16 mouse cellular contexts compared by ENCODE assay signal in genomic region chr17:34325436-34325835, GRCm38 (mm10). TPM values are rescaled to one million over a fixed set of nuclear protein-coding genes. Genes with fewer than 3 reads are reported as not detected.
DNase-seq lines count a peak whose midpoint lies in the region; TF ChIP-seq lines count a peak whose summit lies in the region.
"Had no signal": no experiment of that assay in that cellular context is flagged by ENCODE, and none has a peak within 500 bp of the region (broad histone marks: within the 10 kb centered on the region; RNA-seq: fewer than 3 reads in every experiment).

TSS of gene H2-Eb2 (plus strand) at chr17:34325665.

- DNase-seq in cerebellum, postnatal 10 days: peak; percentile 26 to 44
- no peak for DNase-seq in cerebellum, postnatal 4 days (ENCODE audit: low spot score in 2 of 2)
- peak; percentile 18 for DNase-seq in thymus, adult 2 months
- no peak for DNase-seq in thymus, postnatal 25 days
- DNase-seq in spleen, adult 12 weeks (ENCODE audit: low spot score): peak; percentile 48
- DNase-seq in frontal cortex, adult 2 months (ENCODE audit: extremely low spot score in 1 of 2, low spot score in 1 of 2): no peak
- DNase-seq in urinary bladder, postnatal 4 days (ENCODE audit: low spot score in 2 of 2): no peak
- no peak for DNase-seq in neural tube, embryonic 10.5 days (ENCODE audit: extremely low spot score, low spot score)
- DNase-seq: adrenal gland, adult 8-10 months; cerebellum, adult 2 months; gastrocnemius, postnatal 10 days; kidney, postnatal 10 days had no signal

- WGBS in thymus, adult 2 months: 79% methylated on average over 4 of the region's 4 CpGs

- TF ChIP-seq POLR2A in thymus, adult 2 months (IDR thresholded peaks at IDR 0.05; ENCODE audit: control insufficient read depth, extremely low read depth, insufficient read depth, low read length, poor library complexity): no peak

- H3K4me1 ChIP-seq in thymus, adult 2 months (replicated peaks; ENCODE audit: control insufficient read depth, insufficient read depth, low read length): peaks cover 7% of the 10 kb centered on the region
- H3K4me1 ChIP-seq: embryonic facial prominence, embryonic 13.5 days; forebrain, embryonic 12.5 days; limb, embryonic 13.5 days had no signal

- H3K27me3 ChIP-seq in thymus, adult 2 months (ENCODE audit: control insufficient read depth, insufficient read depth, low read length): no peaks in the 10 kb centered on the region
- H3K27me3 ChIP-seq: embryonic facial prominence, embryonic 13.5 days; forebrain, embryonic 12.5 days; limb, embryonic 13.5 days had no signal

- H3K27ac ChIP-seq in thymus, adult 2 months (ENCODE audit: control insufficient read depth, insufficient read depth, low read length): no peak within 1 kb of the TSS
- H3K27ac ChIP-seq: embryonic facial prominence, embryonic 13.5 days; forebrain, embryonic 12.5 days; limb, embryonic 13.5 days had no signal

- no peaks in the 10 kb centered on the region for H3K36me3 ChIP-seq in thymus, adult 2 months (ENCODE audit: control insufficient read depth, insufficient read depth, low read length)
- H3K36me3 ChIP-seq: embryonic facial prominence, embryonic 13.5 days; forebrain, embryonic 12.5 days; limb, embryonic 13.5 days had no signal

- no peak for TF ChIP-seq CTCF in thymus, adult 2 months (IDR thresholded peaks at IDR 0.05; ENCODE audit: borderline replicate concordance, control insufficient read depth, extremely low read depth, insufficient read depth, low read length, poor library complexity)

- H3K4me3 ChIP-seq in thymus, adult 2 months (ENCODE audit: control insufficient read depth, insufficient read depth, low read length): no peak within 1 kb of the TSS
- H3K4me3 ChIP-seq: embryonic facial prominence, embryonic 13.5 days; forebrain, embryonic 12.5 days; limb, embryonic 13.5 days had no signal

RNA-seq across cellular contexts. Expression of gene H2-Eb2, which starts in this region (rescaled TPM):
- polyA plus RNA-seq in thymus, adult 2 months (2012; rRNA removed): 7.6 and 10.0 TPM in 2 replicates
- not detected in 2 replicates for polyA plus RNA-seq in frontal cortex, adult 2 months (2012; rRNA removed)
- polyA plus RNA-seq: C2C12; embryonic facial prominence, embryonic 13.5 days; forebrain, embryonic 12.5 days; limb, embryonic 13.5 days had no signal

Comparison
In these comparisons a context has a peak if more than half of its experiments do, and no peak if none do; other contexts are left out.
1. DNase-seq: peak in cerebellum, postnatal 10 days (2 of 2), thymus, adult 2 months (single experiment) and spleen, adult 12 weeks (single experiment); none in cerebellum, postnatal 4 days (0 of 2), thymus, postnatal 25 days (single experiment), frontal cortex, adult 2 months (0 of 2), urinary bladder, postnatal 4 days (0 of 2) and neural tube, embryonic 10.5 days (single experiment).